Mouse (Mus musculus) olfactory bulb, adult 2 months (tissue): ENCODE measurements around the gene S100a2.

ENCODE experiments used
- CTCF ChIP-seq: fragments of 200-500 bp; IDR thresholded peaks from 2 replicates; pipeline ENCODE4 v1.5.1; 2012; ENCODE audit warnings: low read depth, mild to moderate bottlenecking, low read length, moderate library complexity; ENCODE audit not compliant: insufficient read depth
- POLR2A ChIP-seq: fragments of 200-500 bp; IDR thresholded peaks from 2 replicates; pipeline ENCODE4 v1.6.1; 2012; ENCODE audit warnings: mild to moderate bottlenecking, low read depth, low read length, moderate library complexity; ENCODE audit not compliant: insufficient read depth

DNA sequence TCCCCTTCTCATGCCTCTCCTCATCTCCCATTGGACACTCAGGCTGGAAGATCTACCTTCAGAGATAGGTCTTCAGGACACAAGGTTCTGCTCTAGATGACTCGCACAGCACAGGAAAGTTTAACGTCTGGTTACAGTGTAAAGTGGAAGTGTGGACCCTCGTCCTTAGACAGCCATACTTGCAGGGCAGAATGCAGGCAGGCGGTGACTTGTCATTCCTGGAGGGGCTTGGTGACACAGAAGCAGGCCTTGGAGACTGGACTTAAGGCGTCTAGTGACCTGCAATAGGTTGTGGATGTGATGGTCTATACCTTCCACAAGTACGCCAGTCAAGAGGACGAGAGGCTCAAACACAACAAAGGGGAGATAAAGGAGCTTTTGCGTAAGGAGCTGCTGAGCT lies at the start of gene S100a2:
- no peak for TF ChIP-seq CTCF
- no peak for TF ChIP-seq POLR2A
